Mouse (Mus musculus): Measurements from ENCODE around the gene Mvd. TPM values are rescaled to one million over a fixed set of nuclear protein-coding genes. Genes with fewer than 3 reads are reported as not detected.

The Mvd gene
- total RNA-seq, 1 experiment from 2014 or later, result 3.2 TPM

- no peak for ATAC-seq (replicated peaks; ENCODE audit: low read depth, poor library complexity, severe bottlenecking)
Measured at GRCm38 (mm10) chr8:122459990-122460389, 16.8 kb upstream of the Mvd start.

GRCm38 (mm10) chr8:122459218-122459900, 16.1 kb upstream of the Mvd start:
- ATAC-seq (replicated peaks; ENCODE audit: low read depth, poor library complexity, severe bottlenecking), result no peak

GRCm38 (mm10) chr8:122457171-122457570, 13.9 kb upstream of the Mvd start:
- ATAC-seq (replicated peaks; ENCODE audit: low read depth, poor library complexity, severe bottlenecking), result no peak

- peak; percentile 34 for ATAC-seq (replicated peaks; ENCODE audit: low read depth, poor library complexity, severe bottlenecking)
Measured at GRCm38 (mm10) chr8:122454409-122454808, 11.2 kb upstream of the Mvd start.

GRCm38 (mm10) chr8:122452154-122452553, 8.9 kb upstream of the Mvd start:
- ATAC-seq (replicated peaks; ENCODE audit: low read depth, poor library complexity, severe bottlenecking), result no peak

- ATAC-seq (replicated peaks; ENCODE audit: low read depth, poor library complexity, severe bottlenecking), result no peak
Measured at GRCm38 (mm10) chr8:122451161-122451703, 8.0 kb upstream of the Mvd start.

GRCm38 (mm10) chr8:122445203-122445602, 2.0 kb upstream of the Mvd start:
- ATAC-seq (replicated peaks; ENCODE audit: low read depth, poor library complexity, severe bottlenecking), result no peak

GRCm38 (mm10) chr8:122444058-122444748, 981 bp upstream of the Mvd start:
- ATAC-seq (replicated peaks; ENCODE audit: low read depth, poor library complexity, severe bottlenecking), result peak; percentile 52

GRCm38 (mm10) chr8:122442781-122443180, 441 bp downstream of the Mvd start:
- ATAC-seq (replicated peaks; ENCODE audit: low read depth, poor library complexity, severe bottlenecking), result no peak

- no peak for ATAC-seq (replicated peaks; ENCODE audit: low read depth, poor library complexity, severe bottlenecking)
Measured at GRCm38 (mm10) chr8:122442356-122442755, 866 bp downstream of the Mvd start.

- ATAC-seq (replicated peaks; ENCODE audit: low read depth, poor library complexity, severe bottlenecking), result no peak
Measured at GRCm38 (mm10) chr8:122441326-122441725, 1.9 kb downstream of the Mvd start.

- no peak for ATAC-seq (replicated peaks; ENCODE audit: low read depth, poor library complexity, severe bottlenecking)
Measured at GRCm38 (mm10) chr8:122439336-122439735, 3.9 kb downstream of the Mvd start.

- 0 out of 2 replicates have a peak, but pooled peaks have one; percentile 6 for ATAC-seq (replicated peaks; ENCODE audit: low read depth, poor library complexity, severe bottlenecking)
Measured at GRCm38 (mm10) chr8:122437708-122438331, 5.4 kb downstream of the Mvd start.

- no peak for ATAC-seq (replicated peaks; ENCODE audit: low read depth, poor library complexity, severe bottlenecking)
Measured at GRCm38 (mm10) chr8:122436586-122437125, 6.6 kb downstream of the Mvd start.

- ATAC-seq (replicated peaks; ENCODE audit: low read depth, poor library complexity, severe bottlenecking), result no peak
Measured at GRCm38 (mm10) chr8:122436146-122436545, 7.1 kb downstream of the Mvd start.

- ATAC-seq (replicated peaks; ENCODE audit: low read depth, poor library complexity, severe bottlenecking), result no peak
Measured at GRCm38 (mm10) chr8:122435375-122435774, 7.8 kb downstream of the Mvd start.

- ATAC-seq (replicated peaks; ENCODE audit: low read depth, poor library complexity, severe bottlenecking), result peak; percentile 30
Measured at GRCm38 (mm10) chr8:122433269-122433905, 9.8 kb downstream of the Mvd start.

- peak; percentile 64 for ATAC-seq (replicated peaks; ENCODE audit: low read depth, poor library complexity, severe bottlenecking)
Measured at GRCm38 (mm10) chr8:122432443-122433268, 10.6 kb downstream of the Mvd start, which contains the start of gene Cyba. Gene Cyba, minus strand, starts transcription at chr8:122432930.
